Mouse (Mus musculus) heart, postnatal 0 days (tissue): ENCODE results near the gene Zbtb2. TPM values are rescaled to one million over a fixed set of nuclear protein-coding genes. Genes with fewer than 3 reads are reported as not detected.

ENCODE experiments used
- ATAC-seq: fragments of 200-750 bp; cut with Nextera tagmentation; 2 replicates; pipeline ENCODE4 v1.8.0; 2017; ENCODE audit warnings: low read depth, moderate number of reproducible peaks, moderate library complexity; ENCODE audit not compliant: insufficient read depth
- DNase-seq: peaks from one replicate; pipeline ENCODE4 v3.0.0-alpha.2; 2016; ENCODE audit warnings: low spot score
- H3K27ac ChIP-seq: fragments of 300-500 bp; sonication (generic); 2 replicates; pipeline ENCODE4 v1.5.1; 2014; ENCODE audit warnings: low read depth, mild to moderate bottlenecking
- H3K27me3 ChIP-seq: fragments of 300-500 bp; sonication (generic); 2 replicates; pipeline ENCODE4 v1.6.1; 2014; ENCODE audit warnings: low read length, mixed read lengths; ENCODE audit not compliant: control insufficient read depth, insufficient read depth
- H3K36me3 ChIP-seq: fragments of 300-500 bp; sonication (generic); replicated peaks from 2 replicates; pipeline ENCODE4 v1.6.1; 2014; ENCODE audit warnings: low read length, mixed read lengths; ENCODE audit not compliant: control insufficient read depth, insufficient read depth
- H3K4me1 ChIP-seq: fragments of 300-500 bp; sonication (generic); 2 replicates; pipeline ENCODE4 v1.6.1; 2014; ENCODE audit warnings: antibody characterized with exemption; ENCODE audit not compliant: control insufficient read depth, insufficient read depth
- H3K4me2 ChIP-seq: fragments of 300-500 bp; sonication (generic); 2 replicates; pipeline ENCODE4 v1.6.1; 2014; ENCODE audit warnings: low read depth, mild to moderate bottlenecking, low read length, moderate library complexity
- H3K4me3 ChIP-seq: fragments of 300-500 bp; sonication (generic); 2 replicates; pipeline ENCODE4 v1.5.1; 2014; ENCODE audit warnings: low read depth, low read length
- H3K9ac ChIP-seq: fragments of 300-500 bp; sonication (generic); replicated peaks from 2 replicates; pipeline ENCODE4 v1.6.1; 2014; ENCODE audit warnings: low read depth, low read length, mixed read lengths
- H3K9me3 ChIP-seq: fragments of 300-500 bp; sonication (generic); replicated peaks from 2 replicates; pipeline ENCODE4 v1.6.1; 2016; ENCODE audit warnings: low read length; ENCODE audit not compliant: control insufficient read depth
- CTCF ChIP-seq: IDR thresholded peaks from 2 replicates; pipeline ENCODE4 v1.5.1; 2016; ENCODE audit warnings: antibody characterized with exemption, control low read depth, low read depth
- EP300 ChIP-seq: IDR thresholded peaks from 2 replicates; pipeline ENCODE4 v1.6.1; 2016; ENCODE audit warnings: antibody characterized with exemption, low read depth
- whole genome bisulfite sequencing: fragments of 180-500 bp; shearing (Covaris S2); extraction: QIAGEN DNeasy Blood & Tissue Kit; methylation state at CpG from one replicate; pipeline ENCODE4 v1.1.7; 2014; 5-methylcytosine and 5-hydroxymethylcytosine counted together
- polyA plus RNA-seq: library from polyadenylated mRNA; unstranded; fragments of >200 nt; fragmentation: Nextera tagmentation; extraction: Ambion mirVana; gene quantifications from 2 replicates; pipeline ENCODE4 v1.2.1, GENCODE M21; 2015
- total RNA-seq: library from RNA; depleted of rRNA; stranded (reverse); fragments of >200 nt; gene quantifications from 2 replicates; pipeline ENCODE4 v1.2.3, GENCODE M21; 2014; ENCODE audit warnings: low replicate concordance

Zbtb2 gene
- total and polyA plus RNA-seq, 2 experiments from 2014 or later: 5.2 to 19.8 TPM

GRCm38 (mm10) chr10:4389461-4390112, 1.7 kb upstream of the Zbtb2 start:
- Histone ChIP-seq H3K9me3 (no peaks in the 10 kb centered on the region), H3K27me3 (no peaks in the 10 kb centered on the region), H3K4me1 (peaks cover 38% of the 10 kb centered on the region), H3K4me3 (peak overlapping the region; percentile 85), H3K36me3 (peaks cover 17% of the 10 kb centered on the region), H3K4me2 (peak overlapping the region; percentile 90), H3K9ac (peak overlapping the region; percentile 99; the same call in 1 of the 2 replicates), H3K27ac (peak overlapping the region; percentile 99)
- no peak for ATAC-seq
- no peak for DNase-seq
- WGBS: 21% methylated on average over 5 of the region's 5 CpGs
- TF ChIP-seq EP300 (no peak), CTCF (no peak)

- H3K9me3 ChIP-seq: no peaks in the 10 kb centered on the region
- no peaks in the 10 kb centered on the region for H3K27me3 ChIP-seq
- peaks cover 11% of the 10 kb centered on the region for H3K36me3 ChIP-seq
- H3K27ac ChIP-seq: peak overlapping the region; percentile 99
- peak overlapping the region; percentile 85 for H3K4me3 ChIP-seq
- H3K9ac ChIP-seq: peak overlapping the region; percentile 99
- peak overlapping the region; percentile 90 for H3K4me2 ChIP-seq
- H3K4me1 ChIP-seq: peaks cover 40% of the 10 kb centered on the region
- DNase-seq (no peak), ATAC-seq (no peak)
- WGBS: 6% methylated on average over 10 of the region's 10 CpGs
- TF ChIP-seq EP300 (no peak), CTCF (no peak)
Observed at GRCm38 (mm10) chr10:4389036-4389435, 1.1 kb upstream of the Zbtb2 start.

- H3K4me1 ChIP-seq: peaks cover 41% of the 10 kb centered on the region
- ATAC-seq (no peak), DNase-seq (peak; percentile 26)
- peak overlapping the region; percentile 85 for H3K4me3 ChIP-seq
- peak overlapping the region; percentile 99 for H3K9ac ChIP-seq
- no peak for TF ChIP-seq EP300
- under 1% methylated on average over 19 of the region's 19 CpGs for WGBS
- no peaks in the 10 kb centered on the region for H3K27me3 ChIP-seq
- H3K36me3 ChIP-seq: peaks cover 6% of the 10 kb centered on the region; the same call in 1 of the 2 replicates
- peak overlapping the region; percentile 90 for H3K4me2 ChIP-seq
- H3K27ac ChIP-seq: peak overlapping the region; percentile 99
- H3K9me3 ChIP-seq: no peaks in the 10 kb centered on the region
Observed at GRCm38 (mm10) chr10:4388384-4388745, 457 bp upstream of the Zbtb2 start.

GRCm38 (mm10) chr10:4386609-4387591, 1.0 kb downstream of the Zbtb2 start:
- peak; percentile 92 for ATAC-seq
- peaks cover 47% of the 10 kb centered on the region for H3K4me1 ChIP-seq

GRCm38 (mm10) chr10:4384244-4384643, 3.7 kb downstream of the Zbtb2 start:
- TF ChIP-seq CTCF: no peak
- TF ChIP-seq EP300: no peak
- ATAC-seq (no peak), DNase-seq (no peak)
- Histone ChIP-seq H3K9me3 (no peaks in the 10 kb centered on the region), H3K4me1 (peaks cover 31% of the 10 kb centered on the region), H3K4me2 (no peak overlapping the region), H3K9ac (no peak overlapping the region), H3K36me3 (no peaks in the 10 kb centered on the region), H3K27ac (no peak overlapping the region), H3K27me3 (no peaks in the 10 kb centered on the region), H3K4me3 (no peak overlapping the region)
- WGBS: 89% methylated on average over 7 of the region's 7 CpGs

More at GRCm38 (mm10) chr10:4386609-4387591, 1.0 kb downstream of the Zbtb2 start:
- WGBS: under 1% methylated on average over 70 of the region's 133 CpGs
- peak overlapping the region; percentile 90 for H3K4me2 ChIP-seq
- TF ChIP-seq EP300 (no peak), CTCF (peak; percentile 3; the same call in 1 of the 2 replicates)
- H3K4me3 ChIP-seq: peak overlapping the region; percentile 85
- H3K27me3 ChIP-seq: no peaks in the 10 kb centered on the region
- H3K27ac ChIP-seq: peak overlapping the region; percentile 99
- peak overlapping the region; percentile 99 for H3K9ac ChIP-seq
- DNase-seq: peak; percentile 92
- no peaks in the 10 kb centered on the region for H3K9me3 ChIP-seq
- no peaks in the 10 kb centered on the region for H3K36me3 ChIP-seq
